Mouse (Mus musculus): Measurements from ENCODE around the gene Iqcn.

GRCm38 (mm10) chr8:70672325-70673078 lies 30.8 kb upstream of the Iqcn start:
- TF ChIP-seq CTCF (IDR thresholded peaks at IDR 0.05 in 2 of 3, conservative IDR thresholded peaks at IDR 0.05 in 1 of 3; ENCODE audit: control insufficient read depth in 1 of 3, insufficient read depth in 1 of 3, low read depth in 2 of 3, low read length in 3 of 3, poor library complexity in 1 of 3, severe bottlenecking in 1 of 3) (peak in 1 of 3 experiments; percentile 25; a peak in 1 of 6 replicates), EP300 (IDR thresholded peaks at IDR 0.05; ENCODE audit: low read depth in 1 of 2, low read length in 2 of 2) (no peak), ZKSCAN1 (IDR thresholded peaks at IDR 0.05; ENCODE audit: low read depth, low read length) (no peak), MEF2A (IDR thresholded peaks at IDR 0.05; ENCODE audit: extremely low read depth, insufficient replicate concordance, low read depth, low read length, poor library complexity, severe bottlenecking) (no peak)
